Mouse (Mus musculus): Measurements from ENCODE around the gene Sema3b. TPM values are rescaled to one million over a fixed set of nuclear protein-coding genes. Genes with fewer than 3 reads are reported as not detected.

Gene Sema3b
- polyA plus RNA-seq, 1 experiment from 2014 or later: 3.6 TPM

DNA sequence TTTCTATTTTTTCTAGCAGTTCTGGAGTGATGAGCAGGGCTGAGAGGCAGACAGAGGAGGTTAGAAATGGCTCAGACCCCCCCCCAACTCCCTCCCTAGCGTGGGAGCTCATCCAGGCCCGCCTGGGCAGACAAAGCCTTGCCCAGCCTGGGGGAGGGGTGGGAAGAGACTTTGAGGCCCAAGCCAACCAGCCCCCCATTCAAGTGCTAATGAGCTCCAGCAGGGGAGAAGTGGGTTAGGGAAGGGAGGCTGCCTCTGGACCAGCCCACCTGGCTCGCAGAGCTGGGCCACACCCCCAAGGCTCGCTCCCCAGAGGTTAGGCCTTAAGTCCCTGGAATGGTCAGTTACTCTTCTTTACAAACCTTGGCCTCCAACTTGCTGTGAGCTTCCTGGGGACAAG is 21.5 kb upstream of the Sema3b start:
- 2% methylated on average over 4 of the region's 4 CpGs for WGBS
- peak overlapping the region; percentile 95 for H3K4me3 ChIP-seq
- peaks cover 57% of the 10 kb centered on the region for H3K36me3 ChIP-seq
- no peaks in the 10 kb centered on the region for H3K27me3 ChIP-seq (ENCODE audit: low read depth, poor library complexity, severe bottlenecking)
- no peaks in the 10 kb centered on the region for H3K9me3 ChIP-seq (replicated peaks)
- DNase-seq (ENCODE audit: low spot score): peak; percentile 68
- peak overlapping the region; percentile 95 for H3K27ac ChIP-seq
- peaks cover 95% of the 10 kb centered on the region for H3K4me1 ChIP-seq

DNA sequence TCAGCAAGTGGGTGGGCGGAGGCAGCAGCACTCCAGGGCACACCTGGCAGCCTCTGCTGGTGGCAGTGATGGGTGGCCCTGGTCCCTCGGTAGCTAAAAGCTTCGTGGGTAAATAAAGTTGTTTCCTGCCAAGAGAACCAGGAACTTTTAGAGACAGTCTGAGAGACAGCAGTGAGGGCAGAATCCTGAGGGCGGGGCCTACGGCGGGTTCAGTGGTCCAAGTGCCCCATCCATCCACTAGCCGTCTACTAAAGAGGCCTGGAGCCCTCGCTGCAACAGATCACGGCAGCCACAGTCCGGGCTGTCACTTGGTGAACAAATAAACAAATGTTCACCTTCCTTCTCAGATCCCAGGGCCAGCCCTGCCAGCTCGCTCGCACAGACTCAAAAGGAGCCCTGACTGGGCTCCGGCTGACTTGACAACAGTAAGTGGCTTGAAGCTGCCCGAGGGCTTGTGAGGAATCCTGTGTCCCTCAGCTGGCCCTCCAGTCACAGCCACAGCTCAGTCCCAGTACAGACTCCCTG is 20.9 kb upstream of the Sema3b start:
- no peaks in the 10 kb centered on the region for H3K27me3 ChIP-seq (ENCODE audit: low read depth, poor library complexity, severe bottlenecking)
- H3K27ac ChIP-seq: peak overlapping the region; percentile 95
- peak; percentile 61 for DNase-seq (ENCODE audit: low spot score)
- peaks cover 93% of the 10 kb centered on the region for H3K4me1 ChIP-seq
- 10% methylated on average over 14 of the region's 14 CpGs for WGBS
- H3K9me3 ChIP-seq (replicated peaks): no peaks in the 10 kb centered on the region
- H3K4me3 ChIP-seq: peak overlapping the region; percentile 95
- H3K36me3 ChIP-seq: peaks cover 63% of the 10 kb centered on the region

DNA sequence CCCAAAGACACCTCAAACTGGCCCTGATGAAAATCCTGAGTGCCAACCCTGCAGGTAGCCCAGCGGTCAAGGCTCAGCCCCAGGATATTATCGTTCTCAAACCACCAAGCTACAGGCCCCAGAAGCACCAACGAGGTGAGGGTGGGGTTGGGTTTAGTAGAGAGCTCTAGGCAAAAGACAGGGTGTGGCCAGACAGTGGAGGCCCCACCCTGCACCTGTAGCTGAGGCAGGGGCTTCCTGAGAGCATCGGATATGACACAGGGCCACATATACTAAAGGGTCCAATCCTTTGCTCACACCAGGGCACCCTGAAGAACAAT is 20.3 kb upstream of the Sema3b start:
- peaks cover 69% of the 10 kb centered on the region for H3K36me3 ChIP-seq
- no peaks in the 10 kb centered on the region for H3K27me3 ChIP-seq (ENCODE audit: low read depth, poor library complexity, severe bottlenecking)
- peak overlapping the region; percentile 95 for H3K4me3 ChIP-seq
- H3K4me1 ChIP-seq: peaks cover 92% of the 10 kb centered on the region
- H3K9me3 ChIP-seq (replicated peaks): no peaks in the 10 kb centered on the region
- no peak for DNase-seq (ENCODE audit: low spot score)
- 35% methylated on average over 4 of the region's 4 CpGs for WGBS
- H3K27ac ChIP-seq: peak overlapping the region; percentile 94

GRCm38 (mm10) chr9:107628721-107629410 is 19.8 kb upstream of the Sema3b start:
- peaks cover 74% of the 10 kb centered on the region for H3K36me3 ChIP-seq
- H3K4me3 ChIP-seq: peak overlapping the region; percentile 95
- 47% methylated on average over 13 of the region's 15 CpGs for WGBS
- no peaks in the 10 kb centered on the region for H3K9me3 ChIP-seq (replicated peaks)
- DNase-seq (ENCODE audit: low spot score): no peak
- no peaks in the 10 kb centered on the region for H3K27me3 ChIP-seq (ENCODE audit: low read depth, poor library complexity, severe bottlenecking)
- H3K27ac ChIP-seq: peak overlapping the region; percentile 94
- peaks cover 87% of the 10 kb centered on the region for H3K4me1 ChIP-seq

DNA sequence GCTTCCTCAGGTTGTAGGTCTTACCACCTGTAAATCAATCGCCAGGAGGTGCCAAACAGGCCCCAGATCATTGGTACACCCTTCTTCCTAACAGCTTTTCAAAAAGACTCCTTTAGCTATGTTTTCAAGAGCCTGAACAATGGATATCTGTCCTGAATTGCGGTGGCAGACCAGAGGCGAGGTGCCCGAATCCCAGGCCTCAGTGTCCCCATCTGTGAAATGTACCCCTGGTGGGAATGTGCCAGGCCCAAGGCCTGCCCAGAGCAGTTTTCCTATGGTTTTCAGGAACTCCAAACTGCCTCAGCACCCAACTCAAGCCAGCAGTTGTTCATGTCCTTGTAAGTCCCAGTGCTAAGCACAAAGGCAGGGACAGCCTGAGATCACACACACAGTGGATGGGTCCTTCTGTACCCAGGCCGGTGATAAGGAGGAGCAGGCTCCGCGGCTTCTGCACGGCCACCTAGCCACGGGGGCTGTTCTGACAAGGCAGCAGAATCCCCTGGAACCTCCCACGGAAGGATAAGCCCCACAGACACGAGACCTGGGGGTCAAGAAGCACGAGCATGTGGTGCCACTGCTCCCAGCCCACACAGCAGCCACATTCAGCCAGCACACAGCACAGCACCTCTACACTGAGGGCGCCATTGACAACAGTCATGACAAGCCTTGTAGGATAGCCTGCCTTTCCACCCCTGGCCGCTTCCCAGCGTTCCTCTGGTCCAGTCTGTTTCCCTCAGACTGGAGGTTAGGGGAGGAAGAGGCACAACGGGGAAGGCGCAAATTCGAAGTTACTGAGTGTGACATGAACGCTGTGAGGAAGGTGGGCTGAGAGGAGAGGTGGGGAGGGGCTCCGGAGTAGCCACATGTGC is 18.6 kb upstream of the Sema3b start:
- peak overlapping the region; percentile 95 for H3K4me3 ChIP-seq
- peaks cover 75% of the 10 kb centered on the region for H3K4me1 ChIP-seq
- peak overlapping the region; percentile 94 for H3K27ac ChIP-seq
- no peak for DNase-seq (ENCODE audit: low spot score)
- H3K36me3 ChIP-seq: peaks cover 83% of the 10 kb centered on the region
- 45% methylated on average over 20 of the region's 20 CpGs for WGBS
- H3K27me3 ChIP-seq (ENCODE audit: low read depth, poor library complexity, severe bottlenecking): no peaks in the 10 kb centered on the region
- H3K9me3 ChIP-seq (replicated peaks): no peaks in the 10 kb centered on the region

GRCm38 (mm10) chr9:107626844-107627277 is 17.8 kb upstream of the Sema3b start:
- peak overlapping the region; percentile 94 for H3K27ac ChIP-seq
- peaks cover 83% of the 10 kb centered on the region for H3K36me3 ChIP-seq
- H3K4me1 ChIP-seq: peaks cover 67% of the 10 kb centered on the region
- WGBS: 7% methylated on average over 2 of the region's 2 CpGs
- H3K27me3 ChIP-seq (ENCODE audit: low read depth, poor library complexity, severe bottlenecking): no peaks in the 10 kb centered on the region
- H3K4me3 ChIP-seq: peak overlapping the region; percentile 95
- H3K9me3 ChIP-seq (replicated peaks): no peaks in the 10 kb centered on the region
- DNase-seq (ENCODE audit: low spot score): peak; percentile 97

DNA sequence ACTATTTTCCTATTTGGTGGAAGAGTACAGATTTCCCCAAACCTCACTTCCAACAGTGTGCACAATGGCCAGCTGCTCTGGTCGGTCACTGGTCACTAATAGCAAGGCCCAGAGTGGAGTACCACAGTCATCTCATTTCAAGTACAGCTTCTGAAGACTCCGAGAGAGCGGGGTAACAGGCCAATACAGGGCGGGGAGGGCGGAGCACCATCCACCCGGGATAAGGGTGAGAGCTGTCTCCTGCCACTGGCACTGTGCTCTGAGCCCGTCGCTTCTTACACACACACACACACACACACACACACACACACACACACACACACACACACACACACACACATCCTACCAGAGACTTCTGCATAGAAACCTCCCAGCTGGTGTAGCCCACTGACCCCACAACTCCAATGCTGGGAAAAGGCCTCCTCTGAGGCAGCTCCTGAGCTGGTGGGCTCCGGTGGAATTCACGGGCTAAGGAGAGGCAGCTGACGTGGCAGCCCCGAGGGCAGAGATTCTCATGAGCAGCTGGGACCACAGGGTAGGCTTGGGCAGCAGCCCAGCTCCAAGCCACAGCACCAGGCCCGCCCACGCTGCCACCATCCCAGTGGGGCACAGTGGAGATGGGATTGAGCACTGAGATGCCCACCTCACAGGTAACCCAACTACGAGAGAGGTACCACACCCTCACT is 17.3 kb upstream of the Sema3b start:
- Histone ChIP-seq H3K27me3 (ENCODE audit: low read depth, poor library complexity, severe bottlenecking) (no peaks in the 10 kb centered on the region), H3K27ac (peak overlapping the region; percentile 94), H3K9me3 (replicated peaks) (no peaks in the 10 kb centered on the region), H3K36me3 (peaks cover 79% of the 10 kb centered on the region), H3K4me3 (peak overlapping the region; percentile 95), H3K4me1 (peaks cover 61% of the 10 kb centered on the region)
- WGBS: 58% methylated on average over 15 of the region's 15 CpGs
- no peak for DNase-seq (ENCODE audit: low spot score)

DNA sequence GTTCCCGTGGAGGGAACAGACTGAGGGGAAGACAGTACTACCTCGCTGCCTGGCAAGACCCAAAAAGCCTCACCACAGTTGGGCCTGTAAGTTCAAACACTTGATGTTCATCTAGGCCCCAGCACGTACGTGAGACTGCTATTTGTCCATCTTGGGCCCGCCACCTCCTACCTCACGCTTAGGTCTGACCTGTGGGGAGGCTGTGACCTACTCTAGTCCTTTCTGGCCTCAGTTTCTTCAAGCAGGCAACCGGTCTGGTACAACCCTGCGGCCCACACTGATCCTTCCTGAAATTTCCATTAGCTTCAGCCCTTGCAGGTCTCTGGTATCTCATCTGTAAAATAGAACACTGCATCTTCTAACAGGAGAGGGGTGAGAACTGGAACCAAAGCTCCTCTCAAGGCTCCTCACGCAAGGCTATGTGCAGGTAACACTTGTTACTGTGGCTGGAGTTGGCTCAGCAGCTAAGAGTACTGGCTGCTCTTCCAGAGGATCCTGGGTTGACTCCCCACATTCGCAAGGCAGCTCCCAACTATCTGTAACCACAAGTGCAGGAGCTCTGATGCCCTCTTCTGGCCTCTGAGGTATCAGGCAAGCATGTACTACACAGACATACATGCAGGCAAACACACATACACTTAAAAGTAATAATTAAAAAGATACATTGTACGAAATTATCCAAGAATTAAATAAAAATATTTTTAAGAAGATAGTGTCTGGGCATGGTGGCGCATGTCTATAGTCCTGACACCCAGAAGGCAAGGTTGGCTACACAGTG is 16.5 kb upstream of the Sema3b start:
- Histone ChIP-seq H3K4me3 (no peak overlapping the region), H3K27ac (peak overlapping the region; percentile 94), H3K27me3 (ENCODE audit: low read depth, poor library complexity, severe bottlenecking) (no peaks in the 10 kb centered on the region), H3K9me3 (replicated peaks) (no peaks in the 10 kb centered on the region), H3K4me1 (peaks cover 54% of the 10 kb centered on the region), H3K36me3 (peaks cover 79% of the 10 kb centered on the region)
- WGBS: 89% methylated on average over 12 of the region's 12 CpGs
- DNase-seq (ENCODE audit: low spot score): no peak

DNA sequence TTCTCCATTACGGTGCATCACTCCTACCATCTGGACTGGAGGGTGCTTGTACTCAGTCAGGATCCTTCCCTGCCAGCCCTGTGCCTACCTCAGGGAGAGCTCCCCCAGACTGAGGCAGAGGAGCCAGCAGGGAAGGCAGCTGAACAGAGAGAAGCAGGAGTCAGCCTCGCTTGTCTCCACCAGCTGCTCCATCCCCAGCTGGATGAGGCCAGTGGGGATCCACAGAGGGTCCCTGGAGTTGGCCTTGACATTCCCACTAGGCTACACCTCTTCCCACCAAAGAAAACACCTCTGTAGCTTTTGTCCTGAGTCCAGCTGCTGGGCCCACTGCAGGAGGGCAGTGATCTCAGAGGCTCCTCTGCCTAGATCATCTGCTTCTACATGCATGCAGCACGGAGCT is 15.9 kb upstream of the Sema3b start:
- H3K27ac ChIP-seq: peak overlapping the region; percentile 12; the same call in 1 of the 2 replicates
- peaks cover 80% of the 10 kb centered on the region for H3K36me3 ChIP-seq
- no peak overlapping the region for H3K4me3 ChIP-seq
- H3K27me3 ChIP-seq (ENCODE audit: low read depth, poor library complexity, severe bottlenecking): no peaks in the 10 kb centered on the region
- no peaks in the 10 kb centered on the region for H3K9me3 ChIP-seq (replicated peaks)
- WGBS: 87% methylated on average over 3 of the region's 3 CpGs
- no peak for DNase-seq (ENCODE audit: low spot score)
- H3K4me1 ChIP-seq: peaks cover 48% of the 10 kb centered on the region

DNA sequence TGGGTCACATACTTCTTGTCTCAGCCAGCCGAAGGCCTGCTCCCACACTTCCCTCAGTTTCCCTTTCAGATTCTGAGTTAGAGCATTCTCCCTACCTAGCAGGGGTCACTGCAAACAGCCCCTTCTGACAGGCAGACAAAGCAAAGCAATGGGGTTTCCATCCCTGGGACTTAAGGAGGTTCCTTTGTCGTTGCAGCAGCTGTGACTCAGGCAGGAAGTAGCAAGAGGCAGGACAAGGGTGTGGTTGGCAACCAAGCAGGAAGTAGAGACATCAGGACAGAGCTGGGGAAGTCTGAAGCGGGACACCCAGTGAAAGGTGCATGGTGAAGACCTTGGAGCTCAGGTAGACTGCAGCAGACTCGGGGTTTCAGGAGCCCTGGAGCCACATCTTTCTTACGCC is 15.5 kb upstream of the Sema3b start:
- H3K4me1 ChIP-seq: peaks cover 44% of the 10 kb centered on the region
- H3K9me3 ChIP-seq (replicated peaks): no peaks in the 10 kb centered on the region
- H3K27me3 ChIP-seq (ENCODE audit: low read depth, poor library complexity, severe bottlenecking): no peaks in the 10 kb centered on the region
- peak overlapping the region; percentile 12; the same call in 1 of the 2 replicates for H3K27ac ChIP-seq
- DNase-seq (ENCODE audit: low spot score): no peak
- no peak overlapping the region for H3K4me3 ChIP-seq
- H3K36me3 ChIP-seq: peaks cover 81% of the 10 kb centered on the region
- 85% methylated on average over 5 of the region's 5 CpGs for WGBS

GRCm38 (mm10) chr9:107620954-107621353 is 11.9 kb upstream of the Sema3b start:
- Histone ChIP-seq H3K27ac (no peak overlapping the region), H3K4me3 (no peak overlapping the region), H3K36me3 (peaks cover 93% of the 10 kb centered on the region), H3K4me1 (peaks cover 8% of the 10 kb centered on the region), H3K27me3 (ENCODE audit: low read depth, poor library complexity, severe bottlenecking) (no peaks in the 10 kb centered on the region), H3K9me3 (replicated peaks) (no peaks in the 10 kb centered on the region)
- no peak for DNase-seq (ENCODE audit: low spot score)

DNA sequence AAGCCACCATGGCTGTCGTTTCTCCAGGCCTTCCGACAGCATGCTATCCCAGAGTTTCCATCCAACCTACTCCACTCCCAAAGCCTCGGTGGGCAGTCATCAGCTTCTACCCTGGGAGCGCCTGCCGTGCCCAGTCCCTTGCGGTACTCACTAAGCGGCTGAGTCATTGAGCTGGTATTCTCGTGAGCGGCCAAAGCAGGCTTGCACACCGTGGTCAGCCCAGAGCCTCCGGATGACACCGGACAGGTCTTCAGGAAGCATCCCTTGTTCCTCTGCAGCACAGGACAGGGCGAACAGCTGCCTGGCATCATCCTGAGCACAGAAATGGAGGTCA is 10.5 kb upstream of the Sema3b start:
- H3K27ac ChIP-seq: no peak overlapping the region
- H3K9me3 ChIP-seq (replicated peaks): no peaks in the 10 kb centered on the region
- 87% methylated on average over 13 of the region's 13 CpGs for WGBS
- no peaks in the 10 kb centered on the region for H3K27me3 ChIP-seq (ENCODE audit: low read depth, poor library complexity, severe bottlenecking)
- H3K4me3 ChIP-seq: no peak overlapping the region
- H3K4me1 ChIP-seq: 0 out of 2 replicates have a peak, but pooled peaks cover under 1% of the 10 kb centered on the region
- no peak for DNase-seq (ENCODE audit: low spot score)
- peaks cover 93% of the 10 kb centered on the region for H3K36me3 ChIP-seq
